Mouse (Mus musculus) neutrophil, adult 83 days (primary cell): ENCODE measurements around the gene Spef2. TPM values are rescaled to one million over a fixed set of nuclear protein-coding genes. Genes with fewer than 3 reads are reported as not detected.

Source experiments
- total RNA-seq, 2 experiments: library from RNA; stranded (reverse); gene quantifications; one replicate each; pipeline ENCODE4 v1.2.4; 2023

The Spef2 gene
- total RNA-seq: 1 to 10 TPM in 1 of 2 experiments, under 1 TPM in 1; 0.48 to 1.5 TPM

DNA sequence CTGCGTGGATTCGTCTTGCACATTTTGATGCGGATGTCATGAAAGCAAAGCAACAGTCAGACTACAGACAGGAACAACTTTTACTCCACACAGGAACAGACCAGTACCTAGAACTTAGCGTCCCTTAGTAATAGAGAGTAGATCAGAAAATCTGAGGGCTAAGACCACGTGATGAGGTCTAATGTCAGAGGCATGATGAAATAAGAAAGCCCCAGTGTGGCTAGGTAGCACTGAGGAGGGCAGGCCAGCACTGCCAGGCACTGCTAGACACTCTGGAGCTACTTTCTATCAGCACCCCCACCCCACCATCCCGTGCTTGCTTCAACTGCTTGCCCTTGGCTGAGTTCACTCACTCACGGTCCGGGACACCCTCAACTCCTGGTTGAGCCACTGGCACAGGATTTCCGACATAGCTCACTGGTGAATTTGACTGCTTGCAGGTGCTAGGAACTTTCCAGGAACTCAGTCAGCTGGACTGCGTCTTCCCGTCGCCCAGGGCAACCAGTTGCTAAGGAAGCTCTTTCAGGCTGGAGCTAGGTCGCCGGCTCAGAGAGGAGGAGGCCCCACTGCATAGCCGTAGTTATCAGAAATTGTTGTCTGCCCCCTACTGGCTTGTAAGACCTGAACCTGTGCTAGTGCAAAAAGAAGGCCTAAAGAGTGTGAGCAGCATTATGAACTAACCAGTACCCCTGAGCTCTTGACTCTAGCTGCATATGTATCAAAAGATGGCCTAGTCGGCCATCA, at the start of gene Spef2:
Gene Spef2, minus strand, starts transcription at position 510 of the 744 bp plus-strand sequence.

GRCm38 (mm10) chr15:9530076-9530475, 218.6 kb downstream of the Spef2 start, which contains the start of gene Il7r:
Gene Il7r, minus strand, starts transcription at chr15:9530176.

Other genes starting within 250 kb of the Spef2 start
- 1 to 10 TPM; 1.0 to 1.8 TPM for gene Il7r, start 218.7 kb downstream of the Spef2 start, total RNA-seq